Mouse (Mus musculus): ENCODE results near the gene Grk4. TPM values are rescaled to one million over a fixed set of nuclear protein-coding genes. Genes with fewer than 3 reads are reported as not detected.

The Grk4 gene
- polyA plus RNA-seq, 1 experiment from 2014 or later = 1.2 TPM

DNA sequence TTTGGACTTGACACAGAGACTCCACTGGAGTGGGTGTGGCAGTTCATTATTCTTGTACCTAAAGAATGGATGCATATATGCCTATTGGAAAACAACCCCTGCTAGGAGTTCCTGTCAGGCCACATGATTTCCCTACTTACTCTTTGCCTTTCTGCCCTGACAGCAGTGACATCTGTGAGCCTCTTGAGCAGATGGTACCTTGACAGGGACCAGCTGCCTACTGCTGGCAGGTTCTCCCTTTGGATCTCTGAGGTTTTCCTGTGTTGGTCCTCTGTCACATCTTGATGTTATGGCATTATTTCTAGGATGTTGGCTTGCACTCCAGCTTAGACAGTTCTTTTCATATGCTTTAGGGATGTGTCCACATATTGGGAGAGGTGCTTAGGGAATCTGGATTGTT is 69.0 kb downstream of the Grk4 start:
- Histone ChIP-seq H3K4me2 (no peak overlapping the region), H3K4me3 (no peak overlapping the region), H3K9me3 (replicated peaks) (no peaks in the 10 kb centered on the region), H3K9ac (no peak overlapping the region), H3K36me3 (no peaks in the 10 kb centered on the region), H3K4me1 (peaks cover 12% of the 10 kb centered on the region), H3K27ac (no peak overlapping the region), H3K27me3 (replicated peaks) (no peaks in the 10 kb centered on the region)
- ATAC-seq = no peak

DNA sequence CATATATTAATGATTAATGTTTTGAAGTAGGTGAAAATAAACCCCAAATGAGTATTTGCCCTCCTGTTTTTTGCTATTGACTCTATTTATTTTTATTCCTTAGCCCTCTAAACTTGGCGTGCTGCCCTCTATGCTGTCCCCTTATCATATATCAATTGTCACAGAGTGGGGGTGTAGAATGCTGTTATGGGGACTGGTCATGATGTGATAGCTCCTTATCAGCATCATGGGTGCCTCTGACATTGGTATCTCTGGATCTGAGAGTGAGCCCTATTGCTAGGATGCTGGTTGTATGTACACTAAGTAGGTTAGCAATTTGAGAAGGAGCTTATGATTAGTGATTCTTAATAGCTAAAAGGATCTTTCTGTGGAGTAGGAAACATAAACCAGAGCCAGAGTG is 70.1 kb downstream of the Grk4 start:
- no peak overlapping the region for H3K9ac ChIP-seq
- H3K4me1 ChIP-seq = peaks cover 12% of the 10 kb centered on the region
- no peaks in the 10 kb centered on the region for H3K9me3 ChIP-seq (replicated peaks)
- H3K27me3 ChIP-seq (replicated peaks) = peaks cover 2% of the 10 kb centered on the region; the same call in 1 of the 2 replicates
- WGBS (ENCODE audit: insufficient replicate concordance) = 23% methylated on average over 1 of the region's 1 CpGs
- no peak overlapping the region for H3K4me3 ChIP-seq
- H3K4me2 ChIP-seq = peak overlapping the region; percentile 20
- no peak overlapping the region for H3K27ac ChIP-seq
- peak; percentile 79 for ATAC-seq
- no peaks in the 10 kb centered on the region for H3K36me3 ChIP-seq

DNA sequence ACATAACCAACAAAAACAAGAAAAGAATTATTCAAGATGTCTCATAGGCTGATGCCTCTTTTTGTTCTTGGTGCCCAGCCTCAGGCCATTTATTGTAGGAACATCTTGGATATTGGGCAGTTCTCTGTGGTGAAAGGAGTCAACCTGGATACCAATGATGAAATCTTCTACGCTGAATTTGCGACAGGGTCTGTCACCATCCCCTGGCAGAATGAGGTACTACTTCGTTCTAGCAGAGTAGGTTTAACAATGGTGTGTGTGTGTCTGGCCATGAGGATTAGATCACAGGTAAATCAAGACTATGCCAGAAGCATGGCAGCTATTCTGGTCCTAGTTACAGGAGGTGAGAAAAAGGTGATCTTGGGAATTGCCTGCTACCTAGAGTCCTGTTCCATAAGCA is 91.3 kb downstream of the Grk4 start:
- Histone ChIP-seq H3K36me3 (no peaks in the 10 kb centered on the region), H3K4me3 (no peak overlapping the region), H3K9me3 (replicated peaks) (no peaks in the 10 kb centered on the region), H3K9ac (no peak overlapping the region), H3K4me1 (no peaks in the 10 kb centered on the region), H3K27me3 (replicated peaks) (peaks cover 13% of the 10 kb centered on the region; the same call in 1 of the 2 replicates), H3K4me2 (no peak overlapping the region), H3K27ac (no peak overlapping the region)
- ATAC-seq = no peak
- 46% methylated on average over 3 of the region's 3 CpGs for WGBS (ENCODE audit: insufficient replicate concordance)

DNA sequence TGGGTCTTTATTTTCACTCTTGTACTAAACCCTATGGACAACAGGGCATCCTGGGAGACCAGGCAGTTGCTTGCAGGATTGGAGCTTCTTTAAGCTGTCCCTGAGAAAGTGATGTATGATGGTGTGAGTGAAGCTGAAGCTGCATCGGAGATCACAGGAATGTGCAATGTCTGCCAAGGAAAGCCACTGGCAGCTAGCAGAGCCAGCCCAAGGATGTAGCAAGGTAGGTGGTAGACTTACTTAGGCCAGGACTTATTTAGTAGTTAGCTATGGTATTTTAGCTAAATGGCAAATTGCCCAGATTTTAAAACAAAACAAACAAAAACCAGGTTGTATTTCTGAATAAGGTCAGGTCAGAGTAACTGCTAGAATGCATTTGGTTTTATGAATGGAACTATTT is 98.6 kb downstream of the Grk4 start:
- 77% methylated on average over 1 of the region's 1 CpGs for WGBS (ENCODE audit: insufficient replicate concordance)
- no peak for ATAC-seq
- Histone ChIP-seq H3K9me3 (replicated peaks) (no peaks in the 10 kb centered on the region), H3K27me3 (replicated peaks) (peaks cover 5% of the 10 kb centered on the region), H3K4me1 (peaks cover 14% of the 10 kb centered on the region), H3K4me3 (no peak overlapping the region), H3K27ac (no peak overlapping the region), H3K36me3 (no peaks in the 10 kb centered on the region), H3K4me2 (no peak overlapping the region), H3K9ac (no peak overlapping the region)

DNA sequence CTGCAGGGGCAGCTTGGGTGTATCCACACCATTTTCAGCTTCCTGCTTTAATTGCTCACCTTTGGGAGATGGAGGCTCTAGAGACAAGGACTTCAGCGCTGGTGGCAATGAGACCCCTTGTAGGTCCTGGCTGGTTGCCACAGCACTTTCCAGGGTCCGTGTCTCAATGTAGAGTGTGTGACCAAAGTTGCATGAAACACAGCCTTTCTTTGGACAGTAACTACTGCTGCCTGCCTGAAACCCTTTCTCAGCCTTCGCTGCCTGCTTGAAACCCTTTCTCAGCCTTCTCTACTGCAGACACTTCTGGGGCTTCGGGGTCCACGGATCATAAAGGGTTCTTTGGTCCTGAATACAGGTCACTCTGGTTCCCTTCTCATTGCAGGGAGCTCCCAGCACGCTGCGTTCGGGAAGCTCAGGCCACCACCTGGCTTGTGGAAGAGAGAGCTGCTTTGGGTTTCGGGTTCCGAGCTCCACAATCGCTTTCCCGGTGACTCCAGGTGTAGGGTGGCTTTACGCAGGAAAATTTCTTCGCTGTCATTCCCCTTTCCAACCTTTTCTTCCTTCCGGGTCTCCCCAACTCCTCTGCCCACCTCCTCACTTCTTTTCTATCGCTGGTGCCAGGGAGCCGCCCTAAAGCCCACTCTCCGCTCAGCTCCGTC is 100.8 kb downstream of the Grk4 start:
- Histone ChIP-seq H3K4me2 (peak overlapping the region; percentile 89), H3K4me3 (peak overlapping the region; percentile 95), H3K9me3 (replicated peaks) (no peaks in the 10 kb centered on the region), H3K4me1 (peaks cover 30% of the 10 kb centered on the region), H3K27me3 (replicated peaks) (peaks cover 5% of the 10 kb centered on the region), H3K27ac (peak overlapping the region; percentile 86), H3K36me3 (no peaks in the 10 kb centered on the region), H3K9ac (peak overlapping the region; percentile 98)
- ATAC-seq = peak; percentile 3; the same call in 1 of the 2 replicates
- WGBS (ENCODE audit: insufficient replicate concordance) = under 1% methylated on average over 19 of the region's 19 CpGs

DNA sequence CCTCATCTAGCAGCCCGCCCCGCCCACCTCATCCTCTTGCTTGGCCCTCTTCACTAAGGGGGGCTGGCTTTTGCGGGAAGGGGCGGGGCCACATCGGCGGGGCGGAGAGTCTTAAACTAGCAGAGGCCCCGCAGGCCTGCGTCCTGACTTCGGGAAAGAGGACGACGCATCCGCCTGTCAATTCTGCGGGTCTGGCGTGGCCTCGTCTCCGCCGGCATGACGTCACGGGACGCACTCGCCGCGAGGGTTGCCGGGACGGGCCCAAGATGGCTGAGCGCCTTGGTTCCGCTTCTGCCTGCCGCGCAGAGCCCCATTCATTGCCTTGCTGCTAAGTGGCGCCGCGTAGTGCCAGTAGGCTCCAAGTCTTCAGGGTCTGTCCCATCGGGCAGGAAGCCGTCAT is 101.3 kb downstream of the Grk4 start, which contains the start of gene Htt:
Gene Htt, plus strand, starts transcription at position 232 of the 400 bp plus-strand sequence.
- Histone ChIP-seq H3K4me2 (peak within 1 kb of the TSS; percentile 89), H3K36me3 (no peaks in the 10 kb centered on the region), H3K27ac (peak within 1 kb of the TSS; percentile 86), H3K9me3 (replicated peaks) (no peaks in the 10 kb centered on the region), H3K4me3 (peak within 1 kb of the TSS; percentile 95), H3K9ac (peak within 1 kb of the TSS; percentile 98), H3K4me1 (peaks cover 35% of the 10 kb centered on the region), H3K27me3 (replicated peaks) (peaks cover 5% of the 10 kb centered on the region)
- peak; percentile 95 for ATAC-seq
- 0% methylated on average over 35 of the region's 35 CpGs for WGBS (ENCODE audit: insufficient replicate concordance)

DNA sequence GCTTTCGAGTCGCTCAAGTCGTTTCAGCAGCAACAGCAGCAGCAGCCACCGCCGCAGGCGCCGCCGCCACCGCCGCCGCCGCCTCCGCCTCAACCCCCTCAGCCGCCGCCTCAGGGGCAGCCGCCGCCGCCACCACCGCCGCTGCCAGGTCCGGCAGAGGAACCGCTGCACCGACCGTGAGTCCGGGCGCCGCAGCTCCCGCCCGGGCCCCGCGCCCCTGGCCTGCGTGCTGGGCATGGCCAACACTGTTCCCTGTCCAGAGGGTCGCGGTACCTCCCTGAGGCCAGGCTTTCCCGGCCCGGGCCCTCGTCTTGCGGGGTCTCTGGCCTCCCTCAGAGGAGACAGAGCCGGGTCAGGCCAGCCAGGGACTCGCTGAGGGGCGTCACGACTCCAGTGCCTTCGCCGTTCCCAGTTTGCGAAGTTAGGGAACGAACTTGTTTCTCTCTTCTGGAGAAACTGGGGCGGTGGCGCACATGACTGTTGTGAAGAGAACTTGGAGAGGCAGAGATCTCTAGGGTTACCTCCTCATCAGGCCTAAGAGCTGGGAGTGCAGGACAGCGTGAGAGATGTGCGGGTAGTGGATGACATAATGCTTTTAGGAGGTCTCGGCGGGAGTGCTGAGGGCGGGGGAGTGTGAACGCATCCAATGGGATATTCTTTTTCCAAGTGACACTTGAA is 101.9 kb downstream of the Grk4 start:
- H3K4me2 ChIP-seq = peak overlapping the region; percentile 89
- no peaks in the 10 kb centered on the region for H3K36me3 ChIP-seq
- ATAC-seq = peak; percentile 58
- peaks cover 5% of the 10 kb centered on the region for H3K27me3 ChIP-seq (replicated peaks)
- peak overlapping the region; percentile 95 for H3K4me3 ChIP-seq
- peaks cover 38% of the 10 kb centered on the region for H3K4me1 ChIP-seq
- WGBS (ENCODE audit: insufficient replicate concordance) = 1% methylated on average over 54 of the region's 54 CpGs
- peak overlapping the region; percentile 86 for H3K27ac ChIP-seq
- H3K9me3 ChIP-seq (replicated peaks) = no peaks in the 10 kb centered on the region
- peak overlapping the region; percentile 98 for H3K9ac ChIP-seq

DNA sequence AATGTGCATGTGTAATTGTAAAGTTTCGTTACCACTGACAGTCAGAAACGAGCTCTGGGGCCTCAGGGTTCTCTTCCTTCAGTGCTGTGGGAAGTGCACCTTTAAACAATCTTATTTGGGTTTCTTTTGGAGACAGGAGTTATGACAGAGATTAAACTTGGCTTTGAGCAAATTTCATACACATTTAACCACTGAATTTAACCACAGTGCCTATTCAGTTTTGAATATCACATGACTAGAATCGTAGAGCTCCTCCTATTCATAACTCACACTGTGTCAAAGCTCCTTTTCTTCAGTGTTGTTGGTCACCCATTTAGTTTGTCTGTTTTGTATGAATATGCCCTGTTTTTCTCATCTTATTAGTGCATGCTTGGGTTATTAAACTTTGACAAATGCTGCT is 111.6 kb downstream of the Grk4 start:
- H3K27me3 ChIP-seq (replicated peaks) = no peaks in the 10 kb centered on the region
- H3K9me3 ChIP-seq (replicated peaks) = no peaks in the 10 kb centered on the region
- no peak for ATAC-seq
- no peaks in the 10 kb centered on the region; the same call in 1 of the 2 replicates for H3K36me3 ChIP-seq
- H3K27ac ChIP-seq = no peak overlapping the region
- peaks cover 29% of the 10 kb centered on the region for H3K4me1 ChIP-seq
- no peak overlapping the region for H3K4me2 ChIP-seq
- 78% methylated on average over 3 of the region's 3 CpGs for WGBS (ENCODE audit: insufficient replicate concordance)
- H3K4me3 ChIP-seq = no peak overlapping the region
- no peak overlapping the region for H3K9ac ChIP-seq

DNA sequence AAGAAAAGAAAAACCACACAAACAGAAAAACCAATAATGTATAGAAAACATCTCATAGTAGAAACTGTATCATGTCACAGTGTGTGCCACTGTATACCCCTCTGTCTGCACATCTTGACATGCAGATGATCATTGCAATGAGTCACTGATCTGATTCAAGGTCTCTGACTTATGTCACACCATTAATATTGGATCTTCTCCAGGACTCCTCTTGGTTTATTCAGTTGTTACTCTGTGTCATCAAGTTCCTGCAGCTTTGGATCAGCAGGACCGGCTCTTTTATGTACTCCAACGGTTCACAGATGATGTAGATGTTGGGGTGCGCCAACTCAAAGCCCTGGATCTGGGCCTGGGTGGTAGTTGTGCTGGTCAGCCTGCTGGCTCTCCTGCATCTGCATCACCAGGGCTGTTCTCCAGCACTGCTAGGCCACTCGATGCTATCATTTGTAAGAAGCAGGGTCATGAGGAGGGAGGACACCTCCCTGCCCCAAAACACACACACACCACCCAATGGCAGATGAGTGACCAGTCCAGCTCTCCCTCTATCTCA is 112.6 kb downstream of the Grk4 start:
- 79% methylated on average over 4 of the region's 4 CpGs for WGBS (ENCODE audit: insufficient replicate concordance)
- Histone ChIP-seq H3K4me3 (no peak overlapping the region), H3K9ac (no peak overlapping the region), H3K9me3 (replicated peaks) (no peaks in the 10 kb centered on the region), H3K4me2 (no peak overlapping the region), H3K4me1 (peaks cover 21% of the 10 kb centered on the region), H3K27me3 (replicated peaks) (no peaks in the 10 kb centered on the region), H3K27ac (no peak overlapping the region), H3K36me3 (no peaks in the 10 kb centered on the region; the same call in 1 of the 2 replicates)
- ATAC-seq = no peak

DNA sequence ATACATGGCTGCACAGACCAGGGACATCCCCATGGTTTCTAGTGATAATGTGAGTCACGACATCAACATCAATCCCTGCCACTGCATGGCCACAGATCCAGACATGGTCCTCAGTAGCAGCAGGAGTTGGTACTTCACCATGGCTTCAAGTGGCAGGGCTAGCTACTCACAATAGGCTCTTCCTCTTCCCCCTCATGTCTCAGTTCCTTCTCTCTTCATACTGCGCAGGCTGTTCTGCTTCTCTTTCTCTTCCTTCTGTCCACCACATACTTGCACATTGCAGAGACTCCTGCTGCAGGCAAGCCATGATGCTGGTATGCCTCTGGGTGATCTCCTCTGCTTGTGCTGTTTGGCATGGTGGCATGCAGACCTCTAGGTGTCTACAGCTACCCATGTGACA is 113.2 kb downstream of the Grk4 start:
- H3K9me3 ChIP-seq (replicated peaks) = no peaks in the 10 kb centered on the region

DNA sequence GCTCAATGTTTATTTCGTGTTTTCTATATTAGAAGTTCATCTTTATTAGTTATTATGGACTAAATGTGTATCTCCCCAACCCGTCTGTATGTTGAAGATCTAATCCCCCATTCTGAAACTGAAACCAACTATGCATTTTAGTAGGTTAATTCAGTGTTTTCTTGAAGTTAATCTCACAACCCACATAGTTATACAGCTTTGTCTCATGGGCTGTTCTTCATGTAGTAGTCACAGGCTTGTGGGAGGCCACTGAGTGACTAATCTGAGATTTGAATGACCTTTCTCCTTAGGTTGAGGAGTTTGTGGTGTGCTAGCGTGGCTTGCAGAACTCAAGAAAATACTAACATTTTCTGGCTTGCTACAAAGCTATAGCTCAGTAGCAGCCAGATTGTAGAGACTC is 124.8 kb downstream of the Grk4 start:
- H3K4me2 ChIP-seq = no peak overlapping the region
- no peak for ATAC-seq
- peaks cover 3% of the 10 kb centered on the region; the same call in 1 of the 2 replicates for H3K4me1 ChIP-seq
- no peak overlapping the region for H3K4me3 ChIP-seq
- H3K27ac ChIP-seq = no peak overlapping the region
- no peaks in the 10 kb centered on the region for H3K27me3 ChIP-seq (replicated peaks)
- H3K9me3 ChIP-seq (replicated peaks) = no peaks in the 10 kb centered on the region
- H3K9ac ChIP-seq = no peak overlapping the region
- WGBS (ENCODE audit: insufficient replicate concordance) = 79% methylated on average over 3 of the region's 3 CpGs
- peaks cover 57% of the 10 kb centered on the region for H3K36me3 ChIP-seq

More for the DNA sequence above, 113.2 kb downstream of the Grk4 start:
- no peak overlapping the region for H3K4me2 ChIP-seq
- H3K4me3 ChIP-seq = no peak overlapping the region
- H3K9ac ChIP-seq = no peak overlapping the region
- WGBS (ENCODE audit: insufficient replicate concordance) = 65% methylated on average over 2 of the region's 2 CpGs
- H3K27me3 ChIP-seq (replicated peaks) = no peaks in the 10 kb centered on the region
- H3K36me3 ChIP-seq = no peaks in the 10 kb centered on the region; the same call in 1 of the 2 replicates
- ATAC-seq = no peak
- H3K4me1 ChIP-seq = peaks cover 15% of the 10 kb centered on the region
- H3K27ac ChIP-seq = no peak overlapping the region

DNA sequence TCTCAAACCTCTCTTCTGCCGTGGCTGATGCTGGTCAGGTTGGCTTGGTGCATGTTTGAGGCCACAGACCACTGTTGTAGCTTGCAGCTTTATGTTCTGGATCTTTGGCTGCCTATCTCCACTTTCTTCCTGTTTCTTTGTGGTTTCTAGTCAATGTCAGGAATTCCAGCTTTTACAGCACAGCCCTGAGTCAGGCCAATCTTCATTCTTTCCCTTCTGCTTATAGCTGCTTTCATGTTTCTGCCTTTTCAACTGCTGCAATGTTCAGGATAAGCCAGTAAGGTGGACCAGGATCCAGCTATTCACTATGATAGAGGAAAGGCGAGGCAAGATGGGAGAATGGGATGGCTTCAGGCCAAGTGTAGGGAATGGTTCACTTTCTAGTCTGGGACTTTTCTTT is 131.0 kb downstream of the Grk4 start:
- Histone ChIP-seq H3K9me3 (replicated peaks) (no peaks in the 10 kb centered on the region), H3K27me3 (replicated peaks) (no peaks in the 10 kb centered on the region), H3K4me2 (no peak overlapping the region), H3K4me1 (peaks cover 3% of the 10 kb centered on the region; the same call in 1 of the 2 replicates), H3K27ac (no peak overlapping the region), H3K36me3 (peaks cover 72% of the 10 kb centered on the region), H3K9ac (no peak overlapping the region), H3K4me3 (no peak overlapping the region)
- 61% methylated on average over 2 of the region's 2 CpGs for WGBS (ENCODE audit: insufficient replicate concordance)
- no peak for ATAC-seq

All from liver, embryonic 12.5 days (tissue).